Mouse (Mus musculus): ENCODE results near the gene Eif4g2. TPM values are rescaled to one million over a fixed set of nuclear protein-coding genes. Genes with fewer than 3 reads are reported as not detected.

Gene Eif4g2
- polyA plus RNA-seq, 1 experiment: 722 TPM

DNA sequence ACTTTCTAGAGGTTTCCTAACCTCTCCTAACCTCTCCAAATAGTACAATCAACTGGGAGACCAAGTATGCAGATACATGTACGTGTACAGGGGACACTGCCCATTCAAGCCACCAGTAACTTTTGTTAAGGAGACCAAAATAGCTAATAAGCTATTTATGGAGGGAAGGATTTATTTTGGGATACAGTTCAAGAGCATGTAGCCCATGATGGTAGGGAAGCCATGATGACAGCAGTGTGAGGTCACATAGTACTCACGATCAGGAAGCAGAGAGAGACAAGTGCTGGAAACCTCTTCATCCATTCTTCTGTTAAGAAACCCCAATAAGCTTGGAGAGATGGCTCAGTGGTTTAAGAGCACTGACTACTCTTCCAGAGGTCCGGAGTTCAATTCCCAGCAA is 14.6 kb downstream of the Eif4g2 start:
- DNase-seq (ENCODE audit: low read depth): no peak
- no peak for TF ChIP-seq CTCF (IDR thresholded peaks at IDR 0.05; ENCODE audit: borderline replicate concordance, extremely low read depth, insufficient read depth, insufficient read length)
- TF ChIP-seq POLR2A (IDR thresholded peaks at IDR 0.05; ENCODE audit: borderline replicate concordance, extremely low read depth, insufficient read depth, insufficient read length, poor library complexity, severe bottlenecking): no peak

DNA sequence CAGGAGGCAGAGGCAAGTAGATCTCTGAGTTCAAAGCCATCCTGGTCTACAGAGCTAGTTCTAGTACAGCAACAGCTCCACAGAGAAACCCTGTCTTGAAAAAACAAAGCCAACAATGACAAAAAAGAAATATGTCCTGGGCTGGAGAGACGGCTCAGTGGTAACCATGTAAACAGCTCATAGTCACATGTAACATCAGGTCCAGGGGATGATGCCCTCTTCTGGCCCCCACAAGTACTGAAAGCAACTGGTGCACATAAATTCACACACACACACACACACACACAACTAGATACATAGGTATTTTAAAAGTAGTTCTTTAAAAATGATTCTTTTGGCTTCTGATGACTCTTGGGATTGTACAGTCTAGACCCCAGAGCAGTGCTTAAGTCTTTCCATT is 19.9 kb downstream of the Eif4g2 start:
- TF ChIP-seq CTCF (IDR thresholded peaks at IDR 0.05; ENCODE audit: borderline replicate concordance, extremely low read depth, insufficient read depth, insufficient read length) (no peak), POLR2A (IDR thresholded peaks at IDR 0.05; ENCODE audit: borderline replicate concordance, extremely low read depth, insufficient read depth, insufficient read length, poor library complexity, severe bottlenecking) (no peak)
- no peak for DNase-seq (ENCODE audit: low read depth)

DNA sequence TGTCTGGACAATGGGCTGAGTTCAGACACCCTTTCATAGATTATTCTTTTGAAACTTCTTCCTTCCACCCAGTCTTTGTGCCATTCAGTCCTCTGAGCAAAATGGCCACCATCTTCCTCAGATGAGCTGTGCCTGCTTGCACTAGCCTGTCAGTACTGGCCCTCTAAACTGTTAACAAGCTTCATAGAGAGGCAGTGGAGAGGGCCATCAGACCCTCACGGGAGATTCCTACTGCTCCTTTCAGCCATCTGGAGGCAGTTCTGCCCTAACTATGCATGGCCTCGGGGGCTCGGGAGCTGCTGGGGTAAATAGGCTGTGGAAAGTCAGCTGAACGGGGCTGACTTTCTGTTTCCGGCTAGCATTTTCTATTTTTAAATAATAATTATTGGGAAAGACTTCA is 23.3 kb downstream of the Eif4g2 start:
- DNase-seq (ENCODE audit: low read depth): no peak
- TF ChIP-seq POLR2A (IDR thresholded peaks at IDR 0.05; ENCODE audit: borderline replicate concordance, extremely low read depth, insufficient read depth, insufficient read length, poor library complexity, severe bottlenecking): no peak
- no peak for TF ChIP-seq CTCF (IDR thresholded peaks at IDR 0.05; ENCODE audit: borderline replicate concordance, extremely low read depth, insufficient read depth, insufficient read length)

DNA sequence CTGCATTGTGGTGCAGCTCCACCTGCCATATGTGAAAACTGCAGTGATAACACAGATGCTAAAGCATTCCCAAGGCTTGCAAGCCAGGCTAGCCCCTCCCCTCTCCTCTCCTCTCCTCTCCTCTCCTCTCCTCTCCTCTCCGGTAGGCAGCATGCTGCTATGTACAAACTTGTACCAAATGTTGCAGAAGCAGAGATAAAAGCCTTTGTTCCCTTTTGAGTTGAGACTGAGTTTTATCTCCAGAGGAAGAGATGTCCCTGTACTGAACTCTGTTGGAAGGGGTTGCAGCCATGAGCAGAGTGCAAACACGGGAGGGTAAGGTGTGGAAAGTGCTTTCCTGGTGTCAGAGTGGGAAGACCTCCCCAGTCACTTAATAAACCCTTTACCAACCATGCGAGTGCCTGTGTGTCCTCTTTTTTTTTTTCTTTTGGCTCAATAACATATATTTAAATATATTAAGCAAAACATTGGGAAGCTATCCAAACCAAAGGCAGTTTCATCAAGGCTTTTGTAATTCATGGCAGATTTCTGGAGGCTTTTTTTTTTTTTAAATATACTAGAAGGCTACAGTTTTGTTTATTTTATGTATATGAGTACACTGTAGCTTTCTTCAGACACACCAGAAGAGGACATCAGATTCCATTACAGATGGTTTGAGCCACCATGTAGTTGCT is 26.7 kb downstream of the Eif4g2 start:
- TF ChIP-seq POLR2A (IDR thresholded peaks at IDR 0.05; ENCODE audit: borderline replicate concordance, extremely low read depth, insufficient read depth, insufficient read length, poor library complexity, severe bottlenecking) (no peak), CTCF (IDR thresholded peaks at IDR 0.05; ENCODE audit: borderline replicate concordance, extremely low read depth, insufficient read depth, insufficient read length) (no peak)
- no peak for DNase-seq (ENCODE audit: low read depth)

DNA sequence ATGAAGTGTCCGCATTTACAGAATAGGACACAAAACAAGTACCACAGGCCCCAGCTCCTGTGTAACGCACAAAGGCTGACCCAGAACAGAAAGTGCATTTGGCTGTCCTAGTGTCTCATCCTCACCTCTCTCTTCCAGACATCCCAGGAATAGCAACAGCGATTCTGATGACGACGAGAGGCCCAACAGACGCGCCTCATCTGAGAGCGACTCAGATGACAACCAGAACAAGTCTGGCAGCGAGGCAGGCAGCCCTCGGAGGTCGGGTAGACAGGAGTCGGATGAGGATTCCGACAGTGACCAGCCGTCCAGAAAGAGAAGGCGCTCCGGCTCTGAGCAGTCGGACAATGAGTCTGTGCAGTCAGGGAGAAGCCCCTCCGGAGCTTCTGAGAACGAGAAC is 27.6 kb downstream of the Eif4g2 start:
- no peak for TF ChIP-seq POLR2A (IDR thresholded peaks at IDR 0.05; ENCODE audit: borderline replicate concordance, extremely low read depth, insufficient read depth, insufficient read length, poor library complexity, severe bottlenecking)
- no peak for TF ChIP-seq CTCF (IDR thresholded peaks at IDR 0.05; ENCODE audit: borderline replicate concordance, extremely low read depth, insufficient read depth, insufficient read length)
- DNase-seq (ENCODE audit: low read depth): no peak

DNA sequence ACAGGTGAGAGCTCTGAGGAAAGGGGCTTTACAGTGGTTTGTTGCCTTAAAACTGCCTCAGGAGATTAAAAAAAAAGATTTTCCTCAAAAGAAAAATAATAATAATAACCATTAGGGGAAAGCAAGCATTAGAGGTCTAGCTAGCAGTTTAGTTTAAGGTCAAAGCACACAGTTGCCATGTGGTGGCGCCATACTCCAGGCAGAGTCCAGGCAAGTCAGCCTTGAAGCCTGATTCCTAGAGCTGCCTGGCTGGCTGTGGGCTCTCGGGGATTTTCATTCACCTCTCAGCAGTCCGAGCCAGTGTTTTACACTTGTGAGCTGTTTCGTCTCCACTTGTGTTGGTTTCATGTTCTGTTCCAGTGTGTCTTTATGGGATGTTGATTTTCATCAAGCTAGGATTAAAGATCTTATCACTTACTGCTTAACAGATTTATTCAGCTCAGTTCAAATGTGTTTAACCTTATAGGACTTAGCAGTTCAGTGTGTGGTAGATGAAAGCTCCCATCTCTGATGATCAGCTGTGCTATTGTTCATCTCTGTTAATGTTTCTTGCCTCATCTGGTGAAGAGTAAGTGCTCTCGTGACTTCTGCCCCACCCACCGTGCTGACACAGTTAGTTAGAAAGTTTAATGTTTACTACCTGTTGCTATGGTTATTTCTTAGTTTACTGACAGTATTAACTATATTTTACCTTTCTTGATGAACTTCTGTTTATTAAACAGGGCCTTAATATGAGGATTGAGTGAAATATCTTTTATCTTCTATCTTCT is 33.0 kb downstream of the Eif4g2 start:
- TF ChIP-seq POLR2A (IDR thresholded peaks at IDR 0.05; ENCODE audit: borderline replicate concordance, extremely low read depth, insufficient read depth, insufficient read length, poor library complexity, severe bottlenecking) (no peak), CTCF (IDR thresholded peaks at IDR 0.05; ENCODE audit: borderline replicate concordance, extremely low read depth, insufficient read depth, insufficient read length) (peak; percentile 68; the same call in 1 of the 2 replicates)
- DNase-seq (ENCODE audit: low read depth): peak; percentile 79

DNA sequence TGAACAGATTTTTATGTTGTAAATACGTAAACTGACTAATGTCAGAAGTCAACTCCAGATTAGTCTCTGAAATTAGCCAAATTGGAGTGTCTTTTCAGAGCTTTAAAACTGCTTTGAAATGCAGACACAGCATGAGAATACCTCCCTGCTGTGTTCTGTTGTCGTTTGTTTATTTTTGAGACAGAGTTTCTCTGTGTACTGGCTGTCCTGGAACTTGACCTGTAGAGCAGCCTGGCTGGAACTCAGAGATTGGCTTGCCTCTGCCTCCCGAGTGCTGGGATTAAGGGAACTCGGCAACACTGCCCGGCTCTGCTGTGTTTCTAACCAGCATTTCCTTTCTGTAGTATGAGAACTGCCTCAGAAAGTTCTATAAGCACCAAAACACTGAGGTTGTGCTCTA is 33.9 kb downstream of the Eif4g2 start:
- no peak for TF ChIP-seq CTCF (IDR thresholded peaks at IDR 0.05; ENCODE audit: borderline replicate concordance, extremely low read depth, insufficient read depth, insufficient read length)
- TF ChIP-seq POLR2A (IDR thresholded peaks at IDR 0.05; ENCODE audit: borderline replicate concordance, extremely low read depth, insufficient read depth, insufficient read length, poor library complexity, severe bottlenecking): no peak

DNA sequence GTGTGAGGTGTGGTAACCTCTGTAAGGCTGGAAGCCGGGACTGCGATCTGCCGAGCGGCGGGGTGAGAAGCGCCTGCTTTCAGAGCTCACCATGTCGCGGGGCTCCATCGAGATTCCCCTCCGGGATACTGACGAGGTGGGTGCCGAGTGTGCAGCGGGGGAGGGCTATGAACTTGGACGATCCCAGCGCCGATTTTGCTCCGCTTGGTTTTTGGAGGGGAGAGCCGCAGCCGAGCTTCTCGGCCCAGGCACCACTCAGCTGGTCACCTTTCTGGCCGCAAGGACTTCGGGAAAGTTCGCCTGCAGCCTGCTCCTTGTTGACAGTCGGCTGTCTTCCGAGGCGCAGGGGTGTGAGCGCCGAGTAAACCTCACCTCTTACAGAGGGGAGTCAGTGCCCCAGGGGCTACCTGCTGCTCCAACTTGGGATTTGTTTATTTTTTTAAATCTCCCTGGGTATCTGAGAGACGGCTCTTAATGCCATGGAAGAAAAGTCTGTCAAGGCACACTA is 53.7 kb downstream of the Eif4g2 start:
- no peak for DNase-seq (ENCODE audit: low read depth)
- no peak for TF ChIP-seq POLR2A (IDR thresholded peaks at IDR 0.05; ENCODE audit: borderline replicate concordance, extremely low read depth, insufficient read depth, insufficient read length, poor library complexity, severe bottlenecking)
- no peak for TF ChIP-seq CTCF (IDR thresholded peaks at IDR 0.05; ENCODE audit: borderline replicate concordance, extremely low read depth, insufficient read depth, insufficient read length)

More for the DNA sequence above, 33.9 kb downstream of the Eif4g2 start:
- DNase-seq (ENCODE audit: low read depth): no peak

DNA sequence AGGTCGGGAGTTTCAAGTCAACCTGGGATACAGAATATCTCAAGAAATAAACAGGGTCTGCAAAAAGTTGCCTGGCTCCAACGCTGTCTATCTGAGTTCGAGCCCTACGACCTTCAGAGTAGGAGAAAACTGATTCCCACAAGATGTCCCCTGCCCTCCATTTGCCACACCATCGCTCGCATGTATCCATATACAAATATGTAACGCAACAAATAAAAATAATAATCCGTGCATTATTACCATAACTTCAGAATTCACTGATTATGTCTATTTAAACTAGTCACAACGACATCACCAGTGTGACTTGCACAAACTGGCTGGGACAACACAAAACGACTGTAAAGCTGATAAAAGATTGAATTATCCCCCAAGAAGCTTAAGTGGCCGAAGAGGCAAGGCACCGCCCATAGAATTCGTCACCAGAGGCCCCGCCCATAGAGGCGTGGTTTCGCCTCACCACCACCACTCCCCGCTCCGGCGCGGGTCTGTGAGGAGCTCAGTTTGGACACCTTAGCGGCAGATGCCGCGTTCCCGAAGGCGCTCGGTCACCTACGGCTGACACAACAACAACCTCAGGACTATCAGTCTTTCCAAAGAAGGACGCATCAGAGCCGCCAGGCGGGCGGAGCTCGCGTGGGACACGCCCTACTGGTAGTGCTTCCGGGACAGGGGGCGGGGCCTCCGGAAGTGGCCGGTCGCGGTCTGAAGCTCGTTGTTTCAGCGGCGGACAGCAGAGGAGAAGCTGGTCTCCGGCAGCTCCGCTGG is 54.4 kb downstream of the Eif4g2 start, which contains the start of gene Ctr9:
Ctr9 (plus strand) TSS at position 671 of the 765 bp plus-strand sequence.
- peak; percentile 95 for DNase-seq (ENCODE audit: low read depth)
- peak; percentile 87; the same call in 1 of the 2 replicates for TF ChIP-seq POLR2A (IDR thresholded peaks at IDR 0.05; ENCODE audit: borderline replicate concordance, extremely low read depth, insufficient read depth, insufficient read length, poor library complexity, severe bottlenecking)
- TF ChIP-seq CTCF (IDR thresholded peaks at IDR 0.05; ENCODE audit: borderline replicate concordance, extremely low read depth, insufficient read depth, insufficient read length): no peak

DNA sequence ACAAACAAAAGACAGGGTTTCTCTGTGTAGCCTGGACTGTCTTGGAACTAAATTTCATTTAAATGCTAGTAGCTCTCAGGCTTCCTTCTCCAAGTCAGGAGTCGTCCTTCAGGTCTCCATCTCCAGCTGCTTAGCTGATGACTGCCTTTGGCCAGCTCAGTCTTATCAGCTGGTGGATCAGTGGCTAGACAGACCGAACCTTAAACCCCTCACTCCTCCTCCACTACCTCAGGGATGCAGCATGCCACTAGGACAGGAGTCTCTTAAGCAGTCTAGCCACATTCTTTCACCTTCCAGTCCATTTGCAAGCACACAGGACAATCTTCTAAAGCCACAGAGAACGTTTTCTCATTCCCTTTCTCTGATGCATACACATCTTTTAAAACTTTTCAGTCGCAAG is 57.9 kb downstream of the Eif4g2 start:
- no peak for DNase-seq (ENCODE audit: low read depth)
- TF ChIP-seq CTCF (IDR thresholded peaks at IDR 0.05; ENCODE audit: borderline replicate concordance, extremely low read depth, insufficient read depth, insufficient read length): no peak

DNA sequence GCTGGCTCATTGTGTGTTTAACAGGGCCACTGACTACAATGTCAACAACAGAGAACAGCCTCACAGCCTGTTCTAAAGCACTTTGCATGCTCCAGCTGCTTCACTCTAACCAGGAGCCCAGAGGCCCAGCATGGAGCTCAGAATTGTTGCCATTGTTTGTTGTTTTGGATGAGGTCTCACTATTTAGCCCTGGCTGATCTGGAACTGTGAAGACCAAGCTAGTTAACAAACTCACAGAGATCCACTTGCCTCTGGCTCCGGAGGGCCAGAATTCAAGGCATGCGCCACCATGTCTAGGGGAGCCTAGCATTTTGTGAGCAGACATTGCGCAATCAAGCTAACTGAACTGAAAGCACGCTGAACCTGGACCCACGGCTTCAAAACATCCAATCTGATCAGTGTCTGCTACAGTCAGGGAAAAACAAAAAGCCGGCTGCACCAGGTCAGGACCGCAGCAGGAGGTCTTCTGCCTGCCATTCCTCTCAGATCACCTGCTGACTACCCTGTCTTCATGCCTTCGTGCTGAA is 58.7 kb downstream of the Eif4g2 start:
- peak; percentile 62 for DNase-seq (ENCODE audit: low read depth)

More for the DNA sequence above, 58.7 kb downstream of the Eif4g2 start:
- no peak for TF ChIP-seq POLR2A (IDR thresholded peaks at IDR 0.05; ENCODE audit: borderline replicate concordance, extremely low read depth, insufficient read depth, insufficient read length, poor library complexity, severe bottlenecking)
- TF ChIP-seq CTCF (IDR thresholded peaks at IDR 0.05; ENCODE audit: borderline replicate concordance, extremely low read depth, insufficient read depth, insufficient read length): no peak
